Mouse (Mus musculus): Measurements from ENCODE around the gene Ccser1. TPM values are rescaled to one million over a fixed set of nuclear protein-coding genes. Genes with fewer than 3 reads are reported as not detected.
A peak's percentile ranks its signal among the peaks of the same experiment; 100 is the strongest.

Gene Ccser1
- polyA plus RNA-seq, 1 experiment from 2014 or later: 23.5 TPM

DNA sequence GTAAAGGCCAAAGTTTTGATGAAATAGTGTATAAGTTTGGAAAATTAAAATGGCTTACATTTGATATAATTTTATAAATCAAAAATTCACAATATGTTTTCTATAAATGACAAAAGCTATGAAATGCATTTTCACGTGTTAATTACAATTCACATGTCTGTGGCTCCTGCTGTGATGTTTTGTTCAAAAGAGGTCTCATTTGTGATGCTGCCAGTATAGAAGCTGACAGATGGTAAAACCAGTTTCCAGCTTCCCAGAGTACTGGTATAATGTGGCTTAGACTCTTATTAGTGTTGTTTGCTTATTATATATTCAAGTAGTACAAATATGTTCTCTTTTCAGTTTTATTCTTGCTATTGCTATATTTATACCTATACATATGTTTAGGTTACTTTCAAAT is 4.0 kb upstream of the Ccser1 start:
- WGBS: 41% methylated on average over 1 of the region's 1 CpGs

DNA sequence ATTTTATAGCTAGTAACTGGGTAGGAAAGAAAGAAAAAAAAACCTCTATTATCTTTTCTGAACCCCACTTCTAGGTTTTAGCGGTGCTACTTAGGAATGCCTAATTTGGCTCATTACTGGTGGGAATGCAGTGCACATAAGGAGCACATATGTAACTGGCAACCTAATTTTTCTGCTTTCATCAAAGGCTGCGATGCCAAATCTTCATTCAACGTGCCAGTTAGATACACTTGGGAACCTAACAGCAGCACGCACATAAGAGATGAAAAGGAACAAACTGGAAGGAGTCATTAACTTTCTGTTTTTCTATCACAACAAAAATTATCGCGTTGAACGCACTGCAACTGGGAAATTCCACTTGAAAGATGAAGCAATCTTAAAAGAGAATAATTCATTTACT is 2.6 kb upstream of the Ccser1 start:
- Histone ChIP-seq H3K36me3 (ENCODE audit: control insufficient read depth, insufficient read depth, low read length) (no peaks in the 10 kb centered on the region), H3K27ac (replicated peaks; ENCODE audit: low read depth, low read length) (no peak overlapping the region), H3K4me2 (ENCODE audit: low read length) (no peak overlapping the region), H3K9me3 (ENCODE audit: control insufficient read depth, low read length) (no peaks in the 10 kb centered on the region), H3K4me1 (ENCODE audit: control insufficient read depth, insufficient read depth, low read length) (0 out of 2 replicates have a peak, but pooled peaks cover 12% of the 10 kb centered on the region), H3K27me3 (ENCODE audit: control insufficient read depth, insufficient read depth, low read length) (no peaks in the 10 kb centered on the region), H3K9ac (replicated peaks; ENCODE audit: low read length) (no peak overlapping the region), H3K4me3 (replicated peaks; ENCODE audit: low read depth, low read length) (no peak overlapping the region)
- WGBS: 58% methylated on average over 7 of the region's 7 CpGs
- ATAC-seq (ENCODE audit: low FRiP score, low TSS enrichment) (no peak), DNase-seq (peak; percentile 35)

More for the DNA sequence above, 4.0 kb upstream of the Ccser1 start:
- Histone ChIP-seq H3K4me1 (ENCODE audit: control insufficient read depth, insufficient read depth, low read length) (0 out of 2 replicates have a peak, but pooled peaks cover 12% of the 10 kb centered on the region), H3K27ac (replicated peaks; ENCODE audit: low read depth, low read length) (no peak overlapping the region), H3K9ac (replicated peaks; ENCODE audit: low read length) (no peak overlapping the region), H3K4me2 (ENCODE audit: low read length) (no peak overlapping the region), H3K4me3 (replicated peaks; ENCODE audit: low read depth, low read length) (no peak overlapping the region), H3K9me3 (ENCODE audit: control insufficient read depth, low read length) (no peaks in the 10 kb centered on the region), H3K36me3 (ENCODE audit: control insufficient read depth, insufficient read depth, low read length) (no peaks in the 10 kb centered on the region), H3K27me3 (ENCODE audit: control insufficient read depth, insufficient read depth, low read length) (no peaks in the 10 kb centered on the region)
- ATAC-seq (ENCODE audit: low FRiP score, low TSS enrichment) (no peak), DNase-seq (no peak)

DNA sequence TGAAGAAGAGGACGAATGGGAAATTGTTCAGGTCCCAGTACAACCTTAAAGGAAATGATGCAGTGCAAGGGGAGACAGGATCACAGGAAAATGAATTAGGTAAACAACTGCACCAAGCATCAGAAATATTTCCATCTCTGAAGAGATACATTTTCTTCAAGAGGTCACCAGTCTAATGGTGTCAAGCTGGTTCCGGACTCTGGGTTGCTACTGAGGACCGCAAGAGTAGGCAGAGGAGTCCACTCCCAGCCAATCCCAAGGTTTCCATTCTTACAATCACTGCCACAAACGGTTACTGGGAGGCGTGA is 529 bp upstream of the Ccser1 start:
- Histone ChIP-seq H3K36me3 (ENCODE audit: control insufficient read depth, insufficient read depth, low read length) (no peaks in the 10 kb centered on the region), H3K9ac (replicated peaks; ENCODE audit: low read length) (peak overlapping the region; percentile 96), H3K9me3 (ENCODE audit: control insufficient read depth, low read length) (no peaks in the 10 kb centered on the region), H3K4me1 (ENCODE audit: control insufficient read depth, insufficient read depth, low read length) (0 out of 2 replicates have a peak, but pooled peaks cover 12% of the 10 kb centered on the region), H3K4me2 (ENCODE audit: low read length) (peak overlapping the region; percentile 69), H3K27me3 (ENCODE audit: control insufficient read depth, insufficient read depth, low read length) (no peaks in the 10 kb centered on the region), H3K4me3 (replicated peaks; ENCODE audit: low read depth, low read length) (peak overlapping the region; percentile 87), H3K27ac (replicated peaks; ENCODE audit: low read depth, low read length) (peak overlapping the region; percentile 95)
- peak; percentile 51 for ATAC-seq (ENCODE audit: low FRiP score, low TSS enrichment)
- DNase-seq: no peak
- 3% methylated on average over 5 of the region's 5 CpGs for WGBS

DNA sequence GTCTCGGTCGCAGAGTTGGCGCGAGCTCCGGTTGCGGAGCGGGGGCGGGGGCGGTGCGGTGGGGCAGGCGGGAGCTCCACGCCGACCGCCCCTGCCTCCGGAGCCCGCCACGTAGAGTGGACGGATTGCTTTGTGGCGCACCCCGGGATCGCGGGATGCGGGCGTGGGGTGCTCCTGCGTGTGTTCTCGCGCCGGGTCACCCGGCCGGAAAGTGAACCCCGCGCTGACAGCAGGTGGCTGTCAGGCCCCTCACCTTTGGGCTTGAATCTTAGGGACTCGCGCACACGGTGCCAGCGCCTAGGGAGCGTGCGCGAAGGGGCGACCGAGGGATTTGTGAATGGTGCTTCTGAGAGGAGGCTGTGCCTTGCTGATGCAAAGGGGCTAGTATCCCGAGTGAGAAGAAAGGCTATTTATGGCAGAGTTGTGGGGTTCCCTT is 650 bp downstream of the Ccser1 start:
- Histone ChIP-seq H3K27ac (replicated peaks; ENCODE audit: low read depth, low read length) (peak overlapping the region; percentile 95), H3K27me3 (ENCODE audit: control insufficient read depth, insufficient read depth, low read length) (no peaks in the 10 kb centered on the region), H3K9ac (replicated peaks; ENCODE audit: low read length) (peak overlapping the region; percentile 96), H3K4me2 (ENCODE audit: low read length) (peak overlapping the region; percentile 69), H3K36me3 (ENCODE audit: control insufficient read depth, insufficient read depth, low read length) (no peaks in the 10 kb centered on the region), H3K9me3 (ENCODE audit: control insufficient read depth, low read length) (no peaks in the 10 kb centered on the region), H3K4me3 (replicated peaks; ENCODE audit: low read depth, low read length) (peak overlapping the region; percentile 87), H3K4me1 (ENCODE audit: control insufficient read depth, insufficient read depth, low read length) (0 out of 2 replicates have a peak, but pooled peaks cover 12% of the 10 kb centered on the region)
- DNase-seq (peak; percentile 75), ATAC-seq (ENCODE audit: low FRiP score, low TSS enrichment) (peak; percentile 42)
- 0% methylated on average over 33 of the region's 42 CpGs for WGBS

DNA sequence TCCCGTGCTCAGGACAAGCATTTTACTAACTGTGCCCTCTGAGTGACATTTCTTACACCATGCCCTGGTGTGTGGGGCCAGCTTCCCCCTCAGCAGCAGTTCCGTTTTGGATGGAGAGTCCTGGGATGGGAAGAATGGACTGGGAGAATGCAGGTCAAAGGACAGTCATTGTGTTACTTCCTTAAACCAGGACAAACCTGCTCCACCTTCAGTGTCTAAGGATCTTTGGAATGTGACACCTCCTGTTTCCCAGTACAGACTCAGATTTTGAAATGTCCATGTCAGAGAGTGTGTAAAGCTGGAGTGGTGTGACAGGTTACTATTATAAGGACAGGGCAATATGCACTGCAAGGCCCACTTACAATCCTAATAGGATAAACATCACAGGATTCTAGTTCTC is 8.9 kb downstream of the Ccser1 start:
- DNase-seq (no peak), ATAC-seq (ENCODE audit: low FRiP score, low TSS enrichment) (no peak)
- WGBS: 50% methylated on average over 2 of the region's 2 CpGs
- no peak overlapping the region for H3K4me3 ChIP-seq (replicated peaks; ENCODE audit: low read depth, low read length)
- no peak overlapping the region for H3K27ac ChIP-seq (replicated peaks; ENCODE audit: low read depth, low read length)
- no peaks in the 10 kb centered on the region for H3K27me3 ChIP-seq (ENCODE audit: control insufficient read depth, insufficient read depth, low read length)
- H3K4me1 ChIP-seq (ENCODE audit: control insufficient read depth, insufficient read depth, low read length): no peaks in the 10 kb centered on the region
- no peak overlapping the region for H3K9ac ChIP-seq (replicated peaks; ENCODE audit: low read length)
- no peaks in the 10 kb centered on the region for H3K9me3 ChIP-seq (ENCODE audit: control insufficient read depth, low read length)
- H3K4me2 ChIP-seq (ENCODE audit: low read length): no peak overlapping the region
- no peaks in the 10 kb centered on the region for H3K36me3 ChIP-seq (ENCODE audit: control insufficient read depth, insufficient read depth, low read length)

DNA sequence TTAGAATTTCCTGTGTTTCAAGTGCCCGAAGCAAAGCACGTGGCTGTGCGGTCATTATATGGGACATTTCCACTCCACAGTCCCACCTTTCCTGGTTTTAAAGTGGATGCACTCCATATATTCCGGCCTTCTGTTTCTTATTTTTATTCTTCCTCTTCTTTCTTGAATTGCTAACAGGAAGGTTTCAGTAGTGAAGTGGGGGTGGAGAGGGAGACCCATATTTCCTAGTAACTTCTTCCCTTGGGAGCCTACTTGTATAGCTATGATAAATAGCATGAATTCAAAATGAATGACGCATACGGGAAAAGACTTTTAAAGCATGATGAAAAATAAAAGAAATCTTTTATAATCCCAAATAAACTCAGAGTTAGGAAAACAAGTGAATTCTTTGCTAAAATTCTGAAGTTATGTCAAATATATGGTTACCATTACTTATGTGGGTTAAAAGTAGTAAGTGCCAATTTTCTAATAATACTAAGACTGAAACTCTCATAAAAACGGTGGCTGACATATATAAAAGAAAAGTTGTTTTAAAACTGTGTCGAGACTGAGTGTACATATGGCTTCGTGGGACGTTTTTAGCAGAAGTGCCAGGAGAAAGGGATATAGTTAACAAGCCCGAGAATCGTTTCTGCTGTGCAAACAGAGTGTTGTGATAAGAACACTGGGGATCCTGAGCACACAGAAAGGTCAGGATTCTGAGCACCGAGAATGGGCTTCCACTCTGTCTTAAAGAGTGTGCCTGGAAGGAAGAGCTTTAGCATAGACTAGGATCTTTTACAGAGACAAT is 11.7 kb downstream of the Ccser1 start:
- Histone ChIP-seq H3K9ac (replicated peaks; ENCODE audit: low read length) (no peak overlapping the region), H3K27me3 (ENCODE audit: control insufficient read depth, insufficient read depth, low read length) (no peaks in the 10 kb centered on the region), H3K4me2 (ENCODE audit: low read length) (no peak overlapping the region), H3K36me3 (ENCODE audit: control insufficient read depth, insufficient read depth, low read length) (no peaks in the 10 kb centered on the region), H3K4me3 (replicated peaks; ENCODE audit: low read depth, low read length) (no peak overlapping the region), H3K27ac (replicated peaks; ENCODE audit: low read depth, low read length) (no peak overlapping the region), H3K4me1 (ENCODE audit: control insufficient read depth, insufficient read depth, low read length) (no peaks in the 10 kb centered on the region), H3K9me3 (ENCODE audit: control insufficient read depth, low read length) (no peaks in the 10 kb centered on the region)
- ATAC-seq (ENCODE audit: low FRiP score, low TSS enrichment): no peak
- WGBS: 86% methylated on average over 13 of the region's 13 CpGs
- no peak for DNase-seq

DNA sequence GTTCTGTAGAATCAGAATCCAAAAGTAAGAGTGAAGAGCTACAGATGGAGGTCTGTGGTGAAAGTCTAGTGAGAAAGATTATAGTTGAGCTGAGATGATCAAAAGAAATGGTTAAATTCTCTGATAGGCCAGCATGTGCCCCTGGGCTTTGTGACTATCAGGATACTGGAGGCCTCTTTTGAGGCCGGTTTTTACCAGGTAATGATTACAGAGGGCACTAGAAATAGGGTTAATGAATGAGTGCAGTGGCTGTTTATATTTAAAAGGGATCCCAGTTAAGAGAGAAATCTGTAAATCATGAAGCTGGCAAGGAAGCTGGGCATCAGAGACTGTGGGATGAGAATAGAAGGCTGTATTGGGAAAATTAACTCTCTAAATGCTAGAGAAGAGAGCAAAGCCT is 23.2 kb downstream of the Ccser1 start:
- Histone ChIP-seq H3K4me3 (replicated peaks; ENCODE audit: low read depth, low read length) (no peak overlapping the region), H3K4me2 (ENCODE audit: low read length) (no peak overlapping the region), H3K27me3 (ENCODE audit: control insufficient read depth, insufficient read depth, low read length) (no peaks in the 10 kb centered on the region), H3K9ac (replicated peaks; ENCODE audit: low read length) (no peak overlapping the region), H3K4me1 (ENCODE audit: control insufficient read depth, insufficient read depth, low read length) (no peaks in the 10 kb centered on the region; the same call in 1 of the 2 replicates), H3K9me3 (ENCODE audit: control insufficient read depth, low read length) (no peaks in the 10 kb centered on the region), H3K36me3 (ENCODE audit: control insufficient read depth, insufficient read depth, low read length) (no peaks in the 10 kb centered on the region), H3K27ac (replicated peaks; ENCODE audit: low read depth, low read length) (no peak overlapping the region)
- DNase-seq (no peak), ATAC-seq (ENCODE audit: low FRiP score, low TSS enrichment) (no peak)
- WGBS: 43% methylated on average over 1 of the region's 1 CpGs

DNA sequence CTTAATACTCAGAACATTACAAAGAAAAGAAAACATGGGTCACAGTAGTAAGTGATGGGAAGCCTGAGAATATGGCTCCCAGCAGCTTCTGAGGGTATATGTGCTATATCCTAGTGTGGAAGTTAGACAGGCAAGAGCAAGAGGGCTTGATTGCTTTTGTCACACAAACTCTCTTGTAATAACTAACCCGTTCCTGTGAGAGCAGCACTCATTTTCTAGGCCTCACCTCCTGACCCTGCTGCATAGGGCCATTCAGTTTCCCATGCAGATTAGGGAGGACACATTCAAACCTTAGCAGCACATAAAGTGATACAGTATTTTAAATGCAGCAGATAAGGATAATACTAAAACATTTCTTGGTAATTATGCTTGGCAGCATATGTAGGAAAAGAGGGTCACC is 25.9 kb downstream of the Ccser1 start:
- H3K36me3 ChIP-seq (ENCODE audit: control insufficient read depth, insufficient read depth, low read length): no peaks in the 10 kb centered on the region
- WGBS: 21% methylated on average over 1 of the region's 1 CpGs
- no peaks in the 10 kb centered on the region for H3K27me3 ChIP-seq (ENCODE audit: control insufficient read depth, insufficient read depth, low read length)
- H3K4me1 ChIP-seq (ENCODE audit: control insufficient read depth, insufficient read depth, low read length): peaks cover 9% of the 10 kb centered on the region
- H3K27ac ChIP-seq (replicated peaks; ENCODE audit: low read depth, low read length): no peak overlapping the region
- H3K9me3 ChIP-seq (ENCODE audit: control insufficient read depth, low read length): no peaks in the 10 kb centered on the region
- no peak overlapping the region for H3K4me2 ChIP-seq (ENCODE audit: low read length)
- no peak overlapping the region for H3K4me3 ChIP-seq (replicated peaks; ENCODE audit: low read depth, low read length)
- DNase-seq (no peak), ATAC-seq (ENCODE audit: low FRiP score, low TSS enrichment) (no peak)
- no peak overlapping the region for H3K9ac ChIP-seq (replicated peaks; ENCODE audit: low read length)

DNA sequence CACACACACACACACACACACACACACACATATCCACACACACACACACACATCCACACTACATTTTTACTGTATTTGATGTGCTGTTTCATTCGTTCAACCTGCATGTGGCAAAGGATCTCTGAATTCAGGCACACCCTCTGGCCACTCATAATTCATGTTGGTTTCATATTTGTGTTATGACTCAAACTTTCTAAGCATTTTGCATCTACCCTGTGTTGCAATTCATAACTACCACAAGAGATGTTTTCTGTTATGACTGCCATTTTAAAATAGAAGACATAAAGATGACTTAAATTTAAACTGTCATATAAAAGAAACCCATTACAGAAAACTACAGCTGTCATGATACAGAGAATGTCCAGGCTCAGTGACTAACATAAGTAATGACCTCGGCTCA is 26.5 kb downstream of the Ccser1 start:
- WGBS: 80% methylated on average over 2 of the region's 2 CpGs

More for the DNA sequence above, 26.5 kb downstream of the Ccser1 start:
- ATAC-seq (ENCODE audit: low FRiP score, low TSS enrichment) (no peak), DNase-seq (no peak)
- H3K9ac ChIP-seq (replicated peaks; ENCODE audit: low read length): no peak overlapping the region
- H3K27me3 ChIP-seq (ENCODE audit: control insufficient read depth, insufficient read depth, low read length): no peaks in the 10 kb centered on the region
- H3K4me3 ChIP-seq (replicated peaks; ENCODE audit: low read depth, low read length): no peak overlapping the region
- H3K4me2 ChIP-seq (ENCODE audit: low read length): no peak overlapping the region
- no peaks in the 10 kb centered on the region for H3K36me3 ChIP-seq (ENCODE audit: control insufficient read depth, insufficient read depth, low read length)
- peaks cover 9% of the 10 kb centered on the region for H3K4me1 ChIP-seq (ENCODE audit: control insufficient read depth, insufficient read depth, low read length)
- no peak overlapping the region for H3K27ac ChIP-seq (replicated peaks; ENCODE audit: low read depth, low read length)
- H3K9me3 ChIP-seq (ENCODE audit: control insufficient read depth, low read length): no peaks in the 10 kb centered on the region

Measured in midbrain, embryonic 14.5 days (tissue).